Mouse (Mus musculus) right cerebral cortex, adult 2 months (tissue): ENCODE measurements at regions not wholly inside any gene's neighbourhood (a gene's known extent, or its start where the extent isn't known, plus 50 kb on each side); places are given as distances from the start of the nearest gene placed in this dataset.

Source experiments
- DNase-seq, 2 experiments: peaks; one replicate each; pipeline ENCODE4 v3.0.0; 2021 to 2022; ENCODE audit warnings: low spot score in 2 of 2

- DNase-seq = no peak
These were observed 200.4 kb downstream of the Gm15262 start for GRCm38 (mm10) chrX:161487691-161488090.

DNA sequence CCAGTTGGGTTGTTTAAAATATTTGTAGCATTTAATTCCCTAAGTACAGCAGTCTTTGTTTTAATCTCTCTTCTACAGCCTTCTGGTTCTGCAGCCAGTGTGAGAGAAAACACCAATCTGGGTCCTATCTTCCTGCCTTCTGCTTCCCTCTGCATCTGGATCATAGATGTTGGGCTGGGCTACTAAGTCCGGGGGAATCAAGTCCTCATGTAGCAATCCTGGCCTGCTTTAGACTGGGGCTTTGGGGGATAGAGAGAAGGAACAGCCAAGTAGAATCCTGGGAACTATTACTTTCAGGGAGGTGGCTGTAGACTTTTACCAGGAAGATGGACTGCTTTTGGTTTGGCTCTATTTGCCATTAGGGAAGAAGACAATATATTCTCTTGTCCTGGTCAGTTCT lies 205.5 kb upstream of the Rai2 start:
- no peak for DNase-seq

DNA sequence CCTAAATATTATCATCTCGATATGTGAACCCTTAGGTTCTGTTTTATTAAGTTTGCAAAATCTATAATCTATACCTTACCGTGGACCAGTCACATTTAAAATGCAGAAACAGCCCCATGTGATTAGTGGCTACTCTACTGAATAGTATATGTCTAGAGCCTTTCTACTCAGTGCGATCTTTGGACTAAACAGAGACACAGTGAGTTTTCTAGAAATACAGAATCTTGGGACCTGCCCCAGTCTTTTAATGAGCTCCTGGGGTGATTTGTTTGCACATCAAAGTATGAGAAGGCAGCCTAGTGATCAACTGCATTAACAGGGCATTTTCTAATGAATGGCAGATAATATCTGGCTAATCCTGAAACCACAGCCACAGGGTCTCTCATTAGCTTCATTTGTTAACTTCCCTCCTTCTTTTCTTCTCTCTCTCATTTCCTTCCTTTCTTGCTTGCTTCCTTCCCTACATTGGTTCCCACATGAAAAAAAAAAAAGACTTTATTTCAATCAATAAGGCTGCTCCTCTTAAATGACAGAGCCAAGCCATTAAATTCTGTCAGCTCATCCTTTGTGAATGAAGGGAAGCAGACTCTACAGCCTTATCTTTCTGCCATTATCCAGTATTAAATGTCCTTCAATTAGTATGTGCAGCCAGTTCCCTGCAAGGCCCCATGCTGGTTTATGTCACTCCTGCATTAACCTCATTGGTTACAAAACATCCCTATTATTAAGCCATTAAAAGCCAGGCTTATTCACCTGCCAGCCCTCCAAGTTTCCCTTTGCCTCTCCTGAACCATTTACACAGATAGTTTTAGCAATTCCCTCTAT lies 193.2 kb upstream of the Rai2 start:
- DNase-seq = no peak

DNA sequence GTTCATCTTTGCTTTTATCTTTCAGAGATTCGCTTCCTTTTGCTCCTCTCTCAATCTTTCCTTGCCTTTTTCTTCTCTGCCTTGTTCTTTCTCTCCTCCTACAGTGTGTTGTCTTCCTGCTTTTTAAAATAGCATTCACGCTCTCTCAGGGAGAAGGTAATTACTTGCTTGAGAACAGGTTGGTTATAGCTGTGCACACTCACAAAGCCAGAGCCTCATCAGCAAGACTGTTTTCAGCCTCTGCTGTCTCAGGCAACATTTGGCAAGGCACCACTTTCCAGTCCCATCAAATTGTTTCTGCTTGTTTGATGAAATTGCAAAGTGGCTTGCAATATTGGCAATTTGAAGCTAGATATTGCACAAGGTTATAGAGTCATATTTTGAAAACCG lies 192.6 kb upstream of the Rai2 start:
- DNase-seq = no peak

DNA sequence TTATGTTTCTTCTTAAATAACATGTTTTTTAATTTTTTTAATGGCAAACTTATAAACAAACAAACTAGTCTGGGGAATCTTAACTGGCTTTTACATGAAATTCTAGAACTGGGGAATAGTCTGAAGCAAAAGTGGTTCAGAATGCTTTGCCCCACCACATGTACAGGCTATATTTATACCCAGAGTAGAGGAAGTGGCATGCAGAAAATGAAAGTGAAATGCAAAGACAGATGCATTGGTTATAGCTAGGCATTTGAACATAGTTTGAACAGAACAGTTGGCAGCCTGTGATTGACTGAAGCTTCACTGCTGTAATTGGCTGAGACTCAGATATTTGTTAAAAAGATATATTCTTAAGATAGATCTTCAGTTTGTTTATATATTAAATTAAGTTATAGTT lies 179.6 kb upstream of the Rai2 start:
- no peak for DNase-seq

DNA sequence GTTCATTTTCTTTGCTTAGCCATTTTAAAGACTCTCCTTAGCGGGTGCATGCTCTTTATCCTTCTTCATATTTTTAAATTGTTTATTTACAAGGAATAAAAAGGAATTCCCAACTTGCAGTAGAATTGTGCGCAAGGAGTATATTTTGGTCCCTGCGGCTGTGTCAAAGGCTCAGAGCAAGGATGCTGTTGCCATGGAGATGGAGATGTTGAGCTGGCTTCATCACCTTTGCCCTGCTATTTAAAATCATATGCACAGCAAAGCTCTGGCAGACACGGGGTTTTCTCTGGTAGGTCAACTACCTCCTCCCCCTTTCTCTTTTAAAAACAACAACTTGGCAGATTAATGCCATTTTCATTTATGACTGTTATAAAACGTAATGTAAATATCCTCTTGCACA lies 160.0 kb upstream of the Rai2 start:
- no peak for DNase-seq

DNA sequence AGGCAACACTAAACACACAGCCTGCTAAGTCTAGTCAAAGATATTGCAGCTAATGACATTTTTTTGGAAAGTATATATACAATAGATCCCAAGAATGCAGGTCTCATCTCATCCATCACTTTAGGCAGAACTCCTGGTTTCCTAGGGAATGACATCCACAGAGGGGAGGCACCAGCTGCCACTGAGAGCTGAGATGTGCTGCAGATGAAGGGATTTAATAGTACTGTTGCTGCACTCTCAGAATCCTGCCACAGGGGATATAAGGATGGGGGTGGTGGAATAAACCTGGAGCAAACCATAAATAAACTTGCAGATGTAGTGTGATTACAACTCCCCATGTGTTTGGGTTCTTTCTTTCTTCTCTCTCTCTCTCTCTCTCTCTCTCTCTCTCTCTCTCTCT lies 158.4 kb upstream of the Rai2 start:
- DNase-seq = no peak

GRCm38 (mm10) chrX:161566435-161566834 lies 150.4 kb upstream of the Rai2 start:
- DNase-seq = no peak

DNA sequence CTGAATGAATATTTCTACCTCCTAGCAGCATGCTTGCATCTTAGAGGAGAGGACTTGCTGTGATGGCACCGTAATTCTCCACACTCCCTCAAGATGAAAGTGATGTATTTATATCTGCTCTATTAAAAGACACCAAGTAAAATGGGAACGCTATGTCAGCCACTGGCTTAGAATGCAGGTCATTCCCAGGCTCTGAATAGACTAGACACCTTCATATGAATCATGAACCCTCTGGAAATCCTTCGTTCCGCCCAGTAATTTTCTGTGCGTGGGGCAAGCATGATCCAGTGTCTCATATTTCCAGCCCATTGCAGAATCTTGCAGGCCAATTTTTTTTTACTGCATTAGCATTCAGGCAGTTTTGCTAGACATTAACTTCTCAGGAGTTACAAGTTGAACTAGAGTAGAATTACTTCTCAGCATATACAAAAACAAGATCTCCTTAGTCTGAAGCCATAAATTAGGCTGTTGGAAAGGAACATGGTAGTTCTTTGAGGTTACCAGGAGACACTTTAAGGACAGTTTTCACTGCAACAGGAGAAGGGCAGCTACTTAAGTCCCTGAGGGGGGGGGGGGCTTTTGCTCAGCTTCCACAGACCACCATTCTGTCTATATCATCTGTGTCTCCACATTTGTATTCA lies 134.7 kb upstream of the Rai2 start:
- DNase-seq = peak; percentile 10 to 13

DNA sequence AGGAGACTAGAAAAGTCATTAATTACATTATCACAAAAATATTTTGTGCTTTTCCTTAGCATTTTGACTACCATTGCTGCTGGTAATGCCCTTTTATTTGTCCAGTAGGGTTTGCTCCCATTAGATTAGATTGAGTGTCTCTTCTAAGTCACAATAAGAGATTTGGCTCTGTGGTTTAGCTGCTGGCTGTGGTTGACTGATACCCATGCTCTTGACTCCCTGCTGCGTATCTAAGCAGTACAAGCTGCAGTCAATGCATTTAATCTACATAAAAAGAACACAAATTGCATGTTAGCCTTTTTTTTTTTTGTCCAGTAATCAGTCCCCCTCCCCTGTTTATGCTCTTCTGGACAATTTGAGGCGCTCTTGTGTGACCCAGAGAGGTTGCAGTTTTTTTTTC lies 133.0 kb upstream of the Rai2 start:
- DNase-seq = no peak

GRCm38 (mm10) chrX:161633869-161634268 lies 83.0 kb upstream of the Rai2 start:
- no peak for DNase-seq

- DNase-seq = no peak
These were observed 82.5 kb upstream of the Rai2 start for GRCm38 (mm10) chrX:161634342-161634741.

DNA sequence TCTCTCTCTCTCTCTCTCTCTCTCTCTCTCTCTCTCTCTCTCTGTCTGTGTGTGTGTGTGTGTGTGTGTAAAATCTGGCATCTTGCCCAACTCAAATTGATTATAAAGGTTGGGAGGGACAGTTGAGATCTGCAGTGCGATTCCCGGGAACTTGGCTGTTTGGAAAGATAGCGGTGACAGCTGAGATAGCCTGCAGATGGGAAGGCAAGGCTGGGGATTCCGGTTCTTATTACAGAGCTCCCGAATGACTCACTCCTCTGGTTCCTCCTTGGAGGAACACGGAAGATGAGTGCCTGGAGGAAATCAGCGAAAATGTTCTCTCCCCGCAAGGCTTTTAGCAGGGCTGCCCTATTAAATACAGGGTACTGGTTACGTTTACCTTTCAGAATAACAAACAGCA lies 81.2 kb upstream of the Rai2 start:
- DNase-seq = peak; percentile 20 to 29

DNA sequence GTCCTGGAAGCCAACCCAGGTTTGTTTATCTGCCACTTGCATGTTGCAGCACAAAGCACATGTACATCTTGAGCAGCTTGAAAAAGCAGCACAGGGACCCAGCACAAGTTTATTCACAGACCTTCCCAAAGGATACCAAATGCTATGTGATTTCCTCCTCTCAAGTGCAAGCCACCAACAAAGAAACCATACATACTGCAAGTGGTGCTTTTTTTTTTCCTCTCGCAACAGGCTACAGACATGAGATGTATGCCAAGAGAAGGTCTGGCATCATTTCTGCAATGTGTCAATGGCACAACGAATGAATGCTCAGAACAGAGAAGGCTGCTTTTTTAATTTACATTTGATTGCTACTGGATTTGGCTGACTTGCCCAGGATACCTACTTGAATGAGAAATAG lies 63.8 kb upstream of the Rai2 start:
- DNase-seq = no peak

DNA sequence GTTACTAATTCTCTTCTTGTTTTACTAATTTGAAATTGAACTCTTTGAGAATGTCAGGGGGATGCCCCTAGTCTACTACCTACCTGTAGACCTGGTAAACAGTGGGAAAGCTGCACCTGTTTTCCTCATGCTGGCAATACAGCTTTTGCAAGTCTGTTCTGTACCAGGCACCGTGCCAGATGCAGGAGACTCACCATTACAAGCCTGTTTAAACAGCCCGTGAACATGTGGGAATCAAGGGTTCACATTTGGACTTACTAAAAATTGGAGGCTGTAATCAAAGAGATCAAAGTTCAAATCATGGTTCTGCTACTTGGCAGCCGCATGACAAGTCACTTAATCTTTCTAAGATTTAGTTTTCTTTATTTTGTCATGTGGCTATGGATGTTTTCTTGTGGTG lies 56.8 kb upstream of the Rai2 start:
- DNase-seq = no peak

DNA sequence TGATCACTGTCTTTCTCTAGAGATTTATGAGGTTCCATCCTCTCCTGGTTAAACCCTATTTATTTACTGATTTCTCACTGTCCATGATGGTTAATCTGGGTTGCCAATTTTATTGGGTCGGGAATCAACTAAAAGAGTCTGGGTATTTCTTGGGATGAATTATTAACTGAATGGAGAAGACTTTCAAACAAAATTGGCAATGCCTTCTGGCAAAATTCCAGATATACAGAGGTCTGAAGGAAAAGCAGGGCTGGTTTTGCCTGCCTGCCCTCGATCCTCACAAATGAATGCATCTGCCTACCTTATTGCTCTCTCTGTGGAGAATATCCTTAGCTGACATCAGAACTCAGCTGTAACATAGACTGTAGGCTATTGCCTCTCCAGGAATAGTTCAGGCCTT lies 54.9 kb upstream of the Rai2 start:
- DNase-seq = no peak
